Mouse (Mus musculus): ENCODE results near the gene Ccdc174. TPM values are rescaled to one million over a fixed set of nuclear protein-coding genes. Genes with fewer than 3 reads are reported as not detected.

Gene Ccdc174
- polyA plus RNA-seq, 1 experiment from 2014 or later, result 32.2 TPM

Other genes starting within 250 kb of the Ccdc174 start
- gene Slc6a6, start 194.0 kb upstream of the Ccdc174 start, polyA plus RNA-seq (2016; fragmentation: Nextera tagmentation; extraction: Ambion mirVana), result 58.9 and 60.0 TPM in 2 replicates
- 0.36 and 0.71 TPM in 2 replicates for gene Grip2, start 50.8 kb upstream of the Ccdc174 start, polyA plus RNA-seq (2016; fragmentation: Nextera tagmentation; extraction: Ambion mirVana)
- 0.30 and 0.50 TPM in 2 replicates for gene 4930590J08Rik, start 24.8 kb downstream of the Ccdc174 start, polyA plus RNA-seq (2016; fragmentation: Nextera tagmentation; extraction: Ambion mirVana)
- gene Fgd5, start 100.8 kb downstream of the Ccdc174 start, polyA plus RNA-seq (2016; fragmentation: Nextera tagmentation; extraction: Ambion mirVana), result 7.4 and 8.1 TPM in 2 replicates
- gene Nr2c2, start 213.3 kb downstream of the Ccdc174 start, polyA plus RNA-seq (2016; fragmentation: Nextera tagmentation; extraction: Ambion mirVana), result 14.6 and 16.8 TPM in 2 replicates

Data from hindbrain, embryonic 10.5 days (tissue).